Mouse (Mus musculus) heart, postnatal 0 days (tissue): ENCODE results near the gene Rbm7.

Experiments
- CTCF ChIP-seq: IDR thresholded peaks from 2 replicates; pipeline ENCODE4 v1.5.1; 2016; ENCODE audit warnings: antibody characterized with exemption, control low read depth, low read depth
- EP300 ChIP-seq: IDR thresholded peaks from 2 replicates; pipeline ENCODE4 v1.6.1; 2016; ENCODE audit warnings: antibody characterized with exemption, low read depth

DNA sequence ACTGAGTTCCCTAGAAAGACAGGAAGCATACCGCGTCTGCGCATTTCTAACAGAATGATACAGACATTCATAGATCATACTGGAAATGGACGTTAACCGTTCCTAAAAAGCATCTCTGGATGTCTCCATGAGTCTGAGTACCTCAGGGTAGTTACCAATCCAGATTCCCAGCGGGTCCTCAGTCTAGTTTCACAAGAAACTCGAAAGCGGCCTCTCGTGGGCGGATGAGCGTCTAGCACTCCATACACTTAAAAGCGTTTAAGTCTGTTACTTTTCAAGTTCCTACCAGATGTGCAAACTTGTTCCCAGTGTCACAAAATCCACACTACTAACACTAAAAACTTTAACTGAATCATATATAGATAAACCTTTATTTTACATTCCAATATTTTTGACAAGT lies 22.0 kb downstream of the Rbm7 start:
- no peak for TF ChIP-seq CTCF
- TF ChIP-seq EP300, result no peak
